Mouse (Mus musculus): ENCODE results near the gene Spice1. TPM values are rescaled to one million over a fixed set of nuclear protein-coding genes. Genes with fewer than 3 reads are reported as not detected.

Gene Spice1
- polyA plus RNA-seq, 2 experiments from 2014 or later = 31.2 to 37.0 TPM

DNA sequence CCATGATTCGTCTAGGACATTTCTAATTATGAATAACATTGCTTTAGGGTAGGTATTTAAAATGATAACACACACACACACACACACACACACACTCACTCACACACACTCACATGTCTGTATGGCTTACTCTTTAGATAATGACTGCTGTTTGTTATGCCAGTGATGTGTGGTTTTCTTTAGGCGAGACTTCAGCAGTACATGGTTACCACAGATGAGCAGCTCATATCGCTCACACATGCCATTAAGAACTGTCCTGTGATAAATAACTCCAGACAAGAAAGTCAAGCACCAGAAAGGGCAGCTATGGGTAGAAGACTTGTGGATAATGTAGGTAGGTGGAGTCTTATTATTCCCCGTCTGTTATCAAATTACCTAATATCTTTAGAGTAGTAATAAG is 28.5 kb downstream of the Spice1 start:
- ATAC-seq = no peak

DNA sequence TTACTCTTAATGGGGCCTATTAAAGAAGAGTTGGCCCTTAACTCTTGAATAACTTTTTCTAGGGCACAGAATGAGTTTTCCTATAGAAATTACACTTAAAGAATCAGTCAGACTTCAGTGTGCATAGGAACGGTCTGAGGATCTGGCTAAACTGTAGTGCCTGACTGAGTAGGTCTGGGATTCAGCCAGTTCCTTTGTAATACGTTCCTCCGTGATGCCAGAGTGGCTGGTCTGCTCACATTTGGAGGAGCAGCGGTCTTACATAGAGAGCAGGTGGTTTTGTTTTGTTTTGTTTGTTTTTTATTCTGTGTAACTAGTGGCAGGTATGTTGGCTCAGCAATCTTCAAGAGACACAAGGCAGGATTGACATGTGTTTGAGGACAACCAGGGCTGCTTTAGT is 33.1 kb downstream of the Spice1 start:
- ATAC-seq = no peak

DNA sequence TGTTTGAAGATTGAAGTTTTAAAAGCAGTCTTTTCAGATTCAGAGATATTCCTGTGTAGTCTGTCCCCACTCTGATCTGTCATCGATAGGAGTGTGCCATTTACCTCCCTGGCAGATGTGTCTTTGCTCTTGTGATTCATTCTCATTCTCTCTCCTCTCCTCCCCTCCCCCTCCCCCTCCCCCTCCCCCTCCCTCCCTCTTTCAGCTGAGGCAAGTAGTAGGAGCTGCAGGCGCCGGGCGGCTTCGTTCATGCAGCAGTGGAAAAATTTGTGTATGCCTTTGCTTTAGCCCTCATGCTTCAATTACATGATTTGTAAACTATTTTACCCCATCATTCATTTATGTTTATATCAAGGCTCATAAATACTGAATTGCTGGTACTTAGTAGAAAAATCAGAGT is 34.7 kb downstream of the Spice1 start:
- no peak for ATAC-seq

DNA sequence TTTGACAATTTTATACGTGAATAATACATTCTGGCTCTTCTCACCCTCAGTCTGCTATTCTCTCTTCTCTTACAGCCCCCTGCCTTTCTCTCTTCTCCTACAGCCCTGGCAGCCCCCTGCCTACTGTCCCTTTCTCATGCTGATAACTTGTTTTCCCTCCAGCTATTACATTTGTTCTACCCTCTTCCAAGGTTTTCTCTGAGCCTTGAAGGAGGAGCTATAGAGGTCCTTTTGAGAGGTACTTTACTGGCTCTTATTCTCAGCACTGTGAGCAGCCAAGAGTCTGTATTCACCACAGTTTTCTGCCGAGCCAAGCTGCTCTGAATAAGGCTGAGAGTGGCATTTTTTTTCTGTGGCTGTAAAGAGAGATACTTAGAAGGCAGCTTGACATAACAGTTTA is 36.6 kb downstream of the Spice1 start:
- ATAC-seq = no peak

DNA sequence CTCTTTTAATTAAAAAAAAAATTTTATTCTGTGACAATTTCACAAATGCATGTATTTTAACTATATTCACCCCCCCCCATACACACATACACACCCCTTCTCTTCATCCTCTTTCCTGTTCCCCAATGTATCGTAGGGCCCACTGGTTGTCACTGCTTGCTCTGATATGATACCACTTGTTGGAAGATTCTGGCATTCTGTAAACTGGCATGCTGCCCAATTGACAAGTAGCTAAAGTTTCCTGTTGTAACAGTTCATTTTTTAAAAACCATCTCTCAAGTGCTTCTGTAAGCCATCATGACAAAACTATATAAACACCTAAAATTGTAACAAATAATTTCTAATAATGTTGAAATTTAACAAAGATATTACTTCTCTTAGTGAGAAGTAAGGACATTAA is 37.3 kb downstream of the Spice1 start:
- ATAC-seq = no peak

DNA sequence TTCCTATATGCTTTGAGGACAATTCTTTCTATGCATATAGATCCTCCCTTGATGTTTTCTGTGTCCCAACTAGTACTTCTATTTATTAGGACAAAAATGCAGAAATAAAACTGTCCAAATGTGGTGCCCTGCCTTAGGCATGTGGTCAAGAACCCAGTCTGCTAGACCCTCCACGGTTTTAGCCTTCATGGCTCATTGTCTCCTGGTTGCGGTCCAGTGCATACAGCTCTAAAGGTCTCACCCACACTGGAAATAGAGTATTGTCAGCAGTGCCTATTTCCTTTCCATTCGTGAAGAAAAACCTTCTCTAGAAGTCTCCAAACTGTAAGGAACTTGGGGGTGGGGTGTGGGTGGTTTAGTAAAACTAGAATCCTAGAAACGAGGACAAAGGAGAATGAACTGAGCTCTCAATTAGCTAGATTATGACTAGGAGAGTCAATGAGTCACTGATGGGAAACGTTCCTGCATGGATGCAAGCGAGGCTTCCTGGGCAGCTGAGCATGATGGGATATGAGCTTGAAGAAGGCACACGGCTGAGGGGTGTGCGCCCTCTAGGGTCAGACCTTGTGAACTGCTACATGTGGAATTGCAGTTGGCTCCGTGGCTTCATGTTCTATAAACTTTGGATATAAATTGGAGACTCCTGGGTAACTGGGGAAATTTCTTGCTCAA is 45.1 kb downstream of the Spice1 start:
- peak; percentile 69 for ATAC-seq

DNA sequence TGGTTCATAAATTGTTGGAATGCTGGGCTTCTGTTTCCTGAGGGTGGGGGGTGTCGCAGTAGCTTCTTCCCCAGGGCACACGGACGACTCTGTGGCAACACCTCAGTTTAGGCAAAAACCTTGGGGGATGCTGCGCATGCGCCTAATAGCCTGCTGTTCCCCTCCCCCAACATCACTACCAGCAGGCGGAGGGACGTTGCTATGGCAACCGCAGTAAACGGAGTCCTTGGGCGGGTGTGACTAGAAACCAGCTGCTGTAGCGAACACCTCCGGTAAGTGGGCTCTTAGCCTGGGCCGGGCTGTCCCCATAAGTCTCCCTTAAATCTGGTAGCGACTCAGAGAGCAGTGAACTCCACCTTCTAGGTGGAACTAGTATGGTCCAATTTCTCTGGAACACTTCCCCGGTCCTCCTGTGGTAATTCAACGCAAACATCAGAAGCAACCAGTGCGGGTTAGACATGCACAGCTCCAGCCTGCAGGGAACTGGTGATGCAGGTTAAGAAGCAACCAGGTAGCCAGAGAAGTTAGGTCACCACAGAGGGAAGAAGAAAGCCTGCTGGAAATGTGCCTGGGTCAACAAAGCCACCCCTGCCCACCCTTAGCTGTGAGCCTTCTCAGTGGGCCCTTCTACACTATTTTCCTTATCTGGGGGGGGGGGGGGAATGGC is 47.8 kb downstream of the Spice1 start, which contains the start of gene Cfap44:
Cfap44 (plus strand) TSS at position 220 of the 667 bp plus-strand sequence.
- peak; percentile 84 for ATAC-seq

DNA sequence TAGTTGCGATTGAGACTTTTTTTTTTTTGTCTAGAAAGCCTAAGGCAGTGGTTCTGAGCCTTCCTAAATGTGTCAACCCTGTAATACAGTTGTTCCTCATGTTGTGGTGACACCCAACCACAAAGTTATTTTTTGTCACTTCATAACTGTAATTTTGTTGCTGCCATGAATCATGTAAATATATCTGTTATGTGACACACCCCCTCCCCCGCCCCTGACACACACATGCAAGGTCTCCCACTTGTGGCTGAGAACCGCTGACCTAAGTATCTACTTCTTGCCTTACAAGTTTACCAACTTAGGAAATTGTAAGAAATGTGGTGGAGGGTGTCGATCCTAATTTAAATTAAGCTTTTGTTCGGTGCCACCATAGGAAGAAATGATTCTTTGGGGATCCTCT is 58.0 kb downstream of the Spice1 start:
- no peak for ATAC-seq

DNA sequence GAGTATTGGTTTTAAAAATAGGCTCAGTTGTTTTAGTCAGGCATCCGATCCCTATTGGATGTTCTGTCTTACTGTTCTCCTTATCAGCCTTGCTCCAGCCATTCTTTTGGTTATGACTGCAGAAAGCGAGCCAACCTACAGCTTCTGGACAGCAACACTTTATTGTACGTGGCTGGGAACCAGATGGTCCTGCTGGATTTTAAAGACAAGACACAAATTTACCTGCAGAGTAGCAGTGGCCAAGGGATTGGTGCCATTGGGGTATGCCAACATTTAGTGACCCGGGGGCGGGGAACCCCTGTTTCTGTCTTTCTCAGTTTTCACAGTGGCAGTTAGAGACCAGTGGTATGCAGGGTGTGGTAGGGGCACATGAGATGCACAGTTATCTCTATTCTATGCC is 60.3 kb downstream of the Spice1 start:
- no peak for ATAC-seq

DNA sequence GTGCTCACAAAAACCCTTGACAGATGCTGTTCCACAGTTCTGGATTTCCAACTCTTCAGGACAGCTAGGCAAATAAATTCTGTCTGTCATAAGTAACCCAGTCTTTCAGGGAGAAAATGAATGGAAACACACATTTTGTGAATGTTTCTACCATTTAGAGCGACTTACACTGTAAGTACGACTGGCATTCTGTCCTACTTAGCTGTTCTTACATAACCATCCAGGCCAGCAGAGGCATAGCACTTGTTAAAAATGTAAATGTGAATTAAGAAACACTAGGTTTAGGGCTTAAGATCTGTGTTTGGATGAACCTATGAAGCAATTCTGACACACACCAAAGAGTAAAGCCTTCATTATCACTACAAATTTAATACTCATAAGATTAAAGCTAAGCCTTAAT is 61.4 kb downstream of the Spice1 start:
- no peak for ATAC-seq

DNA sequence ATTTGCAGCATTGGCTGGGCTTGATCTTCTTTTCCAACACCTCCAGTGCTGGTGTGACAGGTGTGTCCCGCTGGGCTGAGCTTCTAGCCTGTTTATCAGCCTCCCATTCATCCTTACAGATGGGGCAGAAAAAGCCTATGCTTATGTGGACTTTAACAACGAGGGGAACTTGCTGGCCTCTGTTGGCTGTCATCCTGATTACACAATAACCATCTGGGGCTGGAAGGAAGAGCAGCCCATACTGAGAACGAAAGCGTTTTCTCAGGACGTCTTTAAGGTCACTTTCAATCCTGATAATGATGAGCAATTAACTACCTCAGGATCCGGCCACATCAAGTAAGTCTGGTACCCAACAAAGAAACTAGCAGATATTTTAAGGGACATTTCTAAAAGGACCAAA is 63.3 kb downstream of the Spice1 start:
- no peak for ATAC-seq

DNA sequence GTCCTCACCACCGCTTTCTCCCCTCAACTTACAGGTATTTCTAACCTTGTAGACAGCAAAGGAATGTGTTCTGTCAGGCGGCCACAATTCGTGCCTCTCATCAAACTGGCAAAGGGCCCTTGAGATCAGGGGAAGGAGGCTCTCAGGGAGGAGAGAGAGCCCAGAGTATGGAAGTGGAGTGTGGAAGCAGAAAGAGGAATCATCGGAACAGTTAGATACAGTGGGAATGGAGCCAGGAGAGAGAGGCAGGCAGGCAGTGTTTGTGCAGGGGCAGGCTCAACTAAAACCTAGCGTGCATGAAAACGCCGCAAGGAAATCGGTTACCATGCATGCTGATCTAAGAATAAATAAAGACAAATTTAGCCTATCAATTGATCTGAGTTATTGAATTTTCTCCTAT is 70.7 kb downstream of the Spice1 start:
- ATAC-seq = no peak

DNA sequence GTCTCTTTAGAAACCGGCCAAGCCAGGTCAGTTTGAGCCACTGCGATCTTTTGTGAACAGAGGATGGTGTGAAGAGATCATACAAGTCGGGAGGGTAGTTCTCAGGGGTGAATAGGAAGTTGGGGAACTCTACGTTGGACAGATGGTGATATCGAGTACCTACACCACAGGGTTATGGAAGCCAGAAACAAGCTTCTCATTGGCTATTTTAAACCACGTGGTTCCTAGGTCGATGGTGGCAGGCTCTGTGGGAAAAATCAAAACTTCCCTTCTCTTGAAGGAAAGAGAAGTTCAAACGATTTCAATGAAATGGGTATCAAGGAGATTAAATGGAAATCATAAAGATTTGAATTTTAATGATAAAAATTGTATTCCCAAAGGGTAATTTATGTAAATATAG is 74.8 kb downstream of the Spice1 start:
- no peak for ATAC-seq

DNA sequence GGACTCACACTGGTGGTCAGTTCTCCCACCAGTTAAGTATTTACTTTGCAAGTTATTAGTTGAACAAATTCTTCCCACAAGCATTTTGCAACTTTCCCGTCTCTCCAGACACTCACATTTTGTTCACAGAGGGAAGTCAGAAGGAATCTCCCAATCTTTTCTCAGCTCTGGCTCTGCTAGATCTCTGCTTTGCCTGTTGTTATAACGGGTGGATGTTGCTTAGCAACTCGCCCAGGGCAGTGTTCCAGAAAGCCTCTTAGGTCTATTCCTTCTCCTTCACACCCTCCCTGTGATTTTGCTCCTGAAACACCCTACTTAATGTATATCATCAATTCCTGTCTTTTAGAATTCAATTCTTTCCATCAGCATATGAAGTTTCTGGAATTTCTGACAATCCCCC is 76.6 kb downstream of the Spice1 start:
- no peak for ATAC-seq

DNA sequence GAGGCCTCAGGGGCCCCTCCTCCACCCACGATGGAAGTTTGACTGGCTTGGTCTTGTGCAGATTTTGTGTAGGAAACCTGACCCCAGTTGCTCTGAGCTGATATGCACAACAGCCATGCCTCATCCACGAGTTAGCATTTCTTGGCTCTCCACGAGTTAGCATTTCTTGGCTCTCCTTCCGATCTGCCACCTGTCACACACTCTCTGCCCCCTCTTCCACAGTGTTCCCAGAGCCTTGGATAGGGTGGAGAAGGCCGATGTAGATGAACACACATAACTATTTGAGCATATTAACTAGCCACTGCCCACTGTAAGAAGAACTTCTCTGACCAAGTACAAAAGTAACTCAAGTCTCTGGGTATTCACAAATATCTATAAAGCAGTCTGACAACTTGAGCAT is 81.5 kb downstream of the Spice1 start:
- no peak for ATAC-seq

DNA sequence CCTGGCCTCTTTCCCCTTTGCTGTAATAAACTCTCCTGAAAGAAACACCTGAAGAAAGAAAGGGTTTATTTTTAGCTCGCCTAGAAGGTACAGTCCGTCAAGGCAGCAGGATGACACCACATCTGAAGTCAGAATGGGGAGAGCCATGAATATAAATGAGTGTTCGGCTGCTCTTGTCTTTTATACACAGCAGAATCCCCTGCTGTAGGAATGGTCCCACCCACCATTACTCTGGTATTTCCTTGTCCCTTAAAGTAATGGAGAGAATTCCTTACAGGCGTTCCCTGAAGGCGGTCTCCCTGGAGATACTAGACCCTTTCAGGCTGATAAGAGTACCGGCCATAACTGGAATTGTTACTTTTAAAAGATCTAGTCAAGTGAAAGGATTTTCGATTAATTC is 83.1 kb downstream of the Spice1 start:
- no peak for ATAC-seq

DNA sequence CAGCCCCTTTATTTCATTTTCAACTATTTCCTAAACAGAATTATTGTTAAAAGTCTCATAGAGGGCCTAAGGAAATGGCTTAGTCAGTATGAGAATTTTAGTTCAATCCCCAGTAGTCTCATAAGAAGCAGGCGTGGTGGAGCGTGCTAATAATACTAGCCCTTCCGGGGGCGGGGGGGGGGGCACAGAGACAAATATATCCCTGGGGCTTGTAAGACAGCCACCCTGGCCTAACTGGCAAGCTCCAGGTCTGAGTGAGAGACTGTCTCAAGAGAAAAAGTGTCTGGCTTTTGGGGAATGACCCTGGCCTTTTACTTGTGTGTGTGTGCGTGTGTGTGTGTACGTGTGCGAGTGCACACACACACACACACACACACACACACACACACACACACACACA is 88.0 kb downstream of the Spice1 start:
- no peak for ATAC-seq

DNA sequence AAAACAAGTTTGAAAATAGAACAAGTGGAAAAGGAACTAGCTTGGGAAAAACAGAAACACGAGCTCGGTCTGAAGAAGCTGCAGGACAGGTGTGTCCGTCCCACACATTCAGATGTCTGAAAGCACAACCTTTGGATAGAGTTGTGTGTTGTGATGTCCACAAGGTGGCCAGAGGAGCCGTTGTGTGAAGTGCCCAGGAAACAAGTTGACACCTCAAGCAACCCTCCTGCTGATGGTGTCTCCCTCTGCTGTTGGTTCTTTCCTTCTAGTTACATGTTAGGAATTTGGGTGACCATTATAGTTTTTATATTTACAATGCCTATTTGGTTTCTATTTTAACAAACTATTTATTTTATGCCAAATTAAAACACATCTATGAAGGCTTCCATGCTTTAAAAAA is 88.6 kb downstream of the Spice1 start:
- no peak for ATAC-seq

Other genes starting within 250 kb of the Spice1 start
- 10 to 100 TPM; 33.4 to 41.1 TPM for gene Atp6v1a, start 207.4 kb upstream of the Spice1 start, polyA plus RNA-seq (2017; shearing (Covaris generic))
- 10 to 100 TPM; 22.0 to 22.1 TPM for gene Naa50, start 207.3 kb upstream of the Spice1 start, polyA plus RNA-seq (2017; shearing (Covaris generic))
- gene Usf3, start 173.9 kb upstream of the Spice1 start, polyA plus RNA-seq (2017; shearing (Covaris generic)) = 1 to 10 TPM; 3.9 to 5.2 TPM
- gene Sidt1, start 13.9 kb upstream of the Spice1 start, polyA plus RNA-seq (2017; shearing (Covaris generic)) = 10 to 100 TPM; 34.7 to 38.8 TPM
- gene Cfap44, start 47.7 kb downstream of the Spice1 start, polyA plus RNA-seq (2017; shearing (Covaris generic)) = not detected
- gene Boc, start 211.8 kb downstream of the Spice1 start, polyA plus RNA-seq (2017; shearing (Covaris generic)) = under 1 TPM in 1 of 2 experiments, not detected in 1; 0.79 TPM

Data from CD4-positive, CD25-positive, alpha-beta regulatory T cell, adult 4 months (primary cell).